Mouse (Mus musculus) forebrain, embryonic 11.5 days (tissue): ENCODE measurements around the gene Cplx3. TPM values are rescaled to one million over a fixed set of nuclear protein-coding genes. Genes with fewer than 3 reads are reported as not detected.

Experiments
- ATAC-seq: fragments of 200-750 bp; cut with Nextera tagmentation; replicated peaks from 2 replicates; pipeline ENCODE4 v1.8.0; 2017; ENCODE audit warnings: moderate TSS enrichment; ENCODE audit not compliant: low FRiP score
- DNase-seq: peaks from one replicate; pipeline ENCODE4 v3.0.0-alpha.2; 2017; ENCODE audit warnings: low spot score
- H3K27ac ChIP-seq: fragments of 300-500 bp; sonication (generic); 2 replicates; pipeline ENCODE4 v1.5.1; 2014; ENCODE audit warnings: low read depth, low read length
- H3K27me3 ChIP-seq: fragments of 300-500 bp; sonication (generic); 2 replicates; pipeline ENCODE4 v1.6.1; 2014; ENCODE audit warnings: mild to moderate bottlenecking, low read length, mixed read lengths; ENCODE audit not compliant: control insufficient read depth, insufficient read depth
- H3K36me3 ChIP-seq: fragments of 300-500 bp; sonication (generic); 2 replicates; pipeline ENCODE4 v1.6.1; 2014; ENCODE audit warnings: mild to moderate bottlenecking, low read length, moderate library complexity, mixed read lengths; ENCODE audit not compliant: control insufficient read depth, insufficient read depth
- H3K4me1 ChIP-seq: fragments of 300-500 bp; sonication (generic); replicated peaks from 2 replicates; pipeline ENCODE4 v1.6.1; 2014; ENCODE audit warnings: low read length, mixed read lengths; ENCODE audit not compliant: control insufficient read depth, insufficient read depth
- H3K4me2 ChIP-seq: fragments of 300-500 bp; sonication (generic); 2 replicates; pipeline ENCODE4 v1.6.1; 2014; ENCODE audit warnings: low read depth, mild to moderate bottlenecking, low read length, moderate library complexity, mixed read lengths; ENCODE audit not compliant: severe bottlenecking
- H3K4me3 ChIP-seq: fragments of 300-500 bp; sonication (generic); 2 replicates; pipeline ENCODE4 v1.5.1; 2014; ENCODE audit warnings: low read depth, low read length
- H3K9ac ChIP-seq: fragments of 300-500 bp; sonication (generic); 2 replicates; pipeline ENCODE4 v1.6.1; 2014; ENCODE audit warnings: low read length
- H3K9me3 ChIP-seq: fragments of 300-500 bp; sonication (generic); 2 replicates; pipeline ENCODE4 v1.6.1; 2016; ENCODE audit warnings: low read length, mixed read lengths; ENCODE audit not compliant: control insufficient read depth
- WGBS: fragments of 180-500 bp; shearing (Covaris S2); extraction: QIAGEN DNeasy Blood & Tissue Kit; methylation state at CpG from one replicate; pipeline ENCODE4 v1.1.7; 2014; 5-methylcytosine and 5-hydroxymethylcytosine counted together
- polyA plus RNA-seq: library from polyadenylated mRNA; unstranded; fragments of >200 nt; fragmentation: Nextera tagmentation; extraction: Ambion mirVana; gene quantifications from 2 replicates; pipeline ENCODE4 v1.2.1, GENCODE M21; 2014

The Cplx3 gene
- polyA plus RNA-seq, 1 experiment from 2014 or later = not detected

GRCm38 (mm10) chr9:57614786-57615185 is 8.7 kb upstream of the Cplx3 start:
- H3K36me3 ChIP-seq = no peaks in the 10 kb centered on the region
- no peaks in the 10 kb centered on the region for H3K9me3 ChIP-seq
- no peak overlapping the region for H3K4me3 ChIP-seq
- no peak overlapping the region for H3K9ac ChIP-seq
- no peak for DNase-seq
- no peak for ATAC-seq
- 93% methylated on average over 4 of the region's 4 CpGs for WGBS
- H3K4me1 ChIP-seq = no peaks in the 10 kb centered on the region
- no peak overlapping the region for H3K27ac ChIP-seq
- H3K4me2 ChIP-seq = no peak overlapping the region
- no peaks in the 10 kb centered on the region for H3K27me3 ChIP-seq

GRCm38 (mm10) chr9:57613975-57614374 is 7.9 kb upstream of the Cplx3 start:
- Histone ChIP-seq H3K27ac (no peak overlapping the region), H3K4me3 (no peak overlapping the region), H3K9me3 (no peaks in the 10 kb centered on the region), H3K4me1 (no peaks in the 10 kb centered on the region), H3K4me2 (no peak overlapping the region), H3K9ac (no peak overlapping the region), H3K27me3 (no peaks in the 10 kb centered on the region), H3K36me3 (no peaks in the 10 kb centered on the region)
- ATAC-seq (no peak), DNase-seq (no peak)
- WGBS = 85% methylated on average over 7 of the region's 7 CpGs

GRCm38 (mm10) chr9:57612587-57612986 is 6.5 kb upstream of the Cplx3 start:
- WGBS = 80% methylated on average over 7 of the region's 7 CpGs
- H3K27me3 ChIP-seq = no peaks in the 10 kb centered on the region
- no peak overlapping the region for H3K9ac ChIP-seq
- no peak for DNase-seq
- no peak for ATAC-seq
- H3K4me2 ChIP-seq = no peak overlapping the region
- H3K36me3 ChIP-seq = no peaks in the 10 kb centered on the region
- H3K9me3 ChIP-seq = no peaks in the 10 kb centered on the region
- H3K27ac ChIP-seq = no peak overlapping the region
- no peak overlapping the region for H3K4me3 ChIP-seq
- no peaks in the 10 kb centered on the region for H3K4me1 ChIP-seq

GRCm38 (mm10) chr9:57610359-57610826 is 4.3 kb upstream of the Cplx3 start:
- no peak overlapping the region for H3K27ac ChIP-seq

GRCm38 (mm10) chr9:57609803-57610202 is 3.7 kb upstream of the Cplx3 start:
- H3K9ac ChIP-seq = no peak overlapping the region
- ATAC-seq = no peak
- no peaks in the 10 kb centered on the region for H3K9me3 ChIP-seq
- no peaks in the 10 kb centered on the region for H3K36me3 ChIP-seq
- DNase-seq = no peak
- H3K4me2 ChIP-seq = no peak overlapping the region
- no peak overlapping the region for H3K27ac ChIP-seq
- H3K4me1 ChIP-seq = peaks cover 8% of the 10 kb centered on the region; the same call in 1 of the 2 replicates
- 75% methylated on average over 3 of the region's 3 CpGs for WGBS
- peaks cover 4% of the 10 kb centered on the region for H3K27me3 ChIP-seq
- no peak overlapping the region for H3K4me3 ChIP-seq

More at GRCm38 (mm10) chr9:57610359-57610826, 4.3 kb upstream of the Cplx3 start:
- Histone ChIP-seq H3K4me1 (peaks cover 8% of the 10 kb centered on the region; the same call in 1 of the 2 replicates), H3K27me3 (peaks cover 4% of the 10 kb centered on the region), H3K36me3 (no peaks in the 10 kb centered on the region), H3K4me3 (no peak overlapping the region), H3K4me2 (no peak overlapping the region), H3K9me3 (no peaks in the 10 kb centered on the region), H3K9ac (no peak overlapping the region)
- DNase-seq (no peak), ATAC-seq (no peak)
- 48% methylated on average over 3 of the region's 3 CpGs for WGBS

GRCm38 (mm10) chr9:57605503-57605902 is 578 bp downstream of the Cplx3 start:
- Histone ChIP-seq H3K4me3 (no peak overlapping the region), H3K4me2 (no peak overlapping the region), H3K9ac (no peak overlapping the region), H3K36me3 (no peaks in the 10 kb centered on the region), H3K4me1 (peaks cover 13% of the 10 kb centered on the region; the same call in 1 of the 2 replicates), H3K27me3 (peaks cover 4% of the 10 kb centered on the region), H3K27ac (no peak overlapping the region), H3K9me3 (no peaks in the 10 kb centered on the region)
- ATAC-seq (no peak), DNase-seq (no peak)
- WGBS = 10% methylated on average over 9 of the region's 9 CpGs

GRCm38 (mm10) chr9:57604875-57605274 is 1.2 kb downstream of the Cplx3 start:
- Histone ChIP-seq H3K36me3 (no peaks in the 10 kb centered on the region), H3K27ac (no peak overlapping the region), H3K9me3 (no peaks in the 10 kb centered on the region), H3K4me3 (no peak overlapping the region), H3K4me2 (no peak overlapping the region), H3K27me3 (peaks cover 4% of the 10 kb centered on the region), H3K4me1 (peaks cover 17% of the 10 kb centered on the region; the same call in 1 of the 2 replicates), H3K9ac (no peak overlapping the region)
- DNase-seq (no peak), ATAC-seq (no peak)
- WGBS = 70% methylated on average over 4 of the region's 4 CpGs

GRCm38 (mm10) chr9:57602098-57602497 is 4.0 kb downstream of the Cplx3 start:
- Histone ChIP-seq H3K9me3 (no peaks in the 10 kb centered on the region), H3K27ac (no peak overlapping the region), H3K4me2 (no peak overlapping the region), H3K27me3 (peaks cover 4% of the 10 kb centered on the region), H3K36me3 (no peaks in the 10 kb centered on the region), H3K4me3 (no peak overlapping the region), H3K4me1 (peaks cover 22% of the 10 kb centered on the region), H3K9ac (no peak overlapping the region)
- no peak for DNase-seq
- no peak for ATAC-seq
- 71% methylated on average over 8 of the region's 8 CpGs for WGBS

- Histone ChIP-seq H3K27ac (no peak overlapping the region), H3K27me3 (peaks cover 4% of the 10 kb centered on the region), H3K4me3 (no peak overlapping the region), H3K4me1 (peaks cover 20% of the 10 kb centered on the region), H3K9me3 (no peaks in the 10 kb centered on the region), H3K36me3 (no peaks in the 10 kb centered on the region), H3K4me2 (no peak overlapping the region), H3K9ac (no peak overlapping the region)
- ATAC-seq = no peak
- WGBS = 78% methylated on average over 2 of the region's 2 CpGs
- DNase-seq = no peak
Measured at GRCm38 (mm10) chr9:57601353-57601706, 4.8 kb downstream of the Cplx3 start.
